Comparison of ENCODE assay signal across 19 mouse cellular contexts in the genomic region with DNA sequence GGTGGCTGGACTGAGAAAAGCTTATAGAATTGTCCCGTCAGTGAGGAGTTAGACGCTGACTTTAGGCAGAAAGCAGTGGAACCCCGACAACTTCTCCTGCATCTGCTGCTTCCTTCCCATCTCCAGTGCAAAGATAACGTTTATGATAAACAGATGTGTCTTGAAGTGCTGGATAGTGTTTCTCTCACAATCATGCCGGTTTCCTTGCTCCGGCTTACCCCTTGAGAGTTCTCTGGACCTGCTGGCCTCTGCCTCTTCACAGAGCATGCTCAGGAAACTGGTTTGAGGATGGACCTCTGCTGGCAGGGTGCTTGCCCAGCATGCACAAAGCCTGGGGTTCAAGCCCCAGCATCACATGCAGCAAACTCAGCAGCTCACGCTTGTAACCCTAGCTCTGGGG. TPM values are rescaled to one million over a fixed set of nuclear protein-coding genes. Genes with fewer than 3 reads are reported as not detected.
A peak's percentile ranks its signal among the peaks of the same experiment; 100 is the strongest.
DNase-seq lines count a peak whose midpoint lies in the region; ATAC-seq lines count a peak whose summit lies in the region.
"Had no signal": no experiment of that assay in that cellular context is flagged by ENCODE, and none has a peak within 500 bp of the region (broad histone marks: within the 10 kb centered on the region; RNA-seq: fewer than 3 reads in every experiment).

No protein-coding gene starts in this region.

- no peak for ATAC-seq in kidney, embryonic 16.5 days (ENCODE audit: low FRiP score, low TSS enrichment)
- no peak for ATAC-seq in limb, embryonic 13.5 days (ENCODE audit: low FRiP score, low read depth)
- peak; percentile 49 for ATAC-seq in megakaryocyte progenitor cell, adult 5-6 weeks (replicated peaks; ENCODE audit: poor library complexity)
- ATAC-seq: CD4-positive, CD25-positive, alpha-beta regulatory T cell, adult 4 months; intestine, postnatal 0 days; lung, postnatal 0 days had no signal

- no peaks in the 10 kb centered on the region for H3K36me3 ChIP-seq in kidney, embryonic 16.5 days (ENCODE audit: insufficient read depth, low read length)
- no peaks in the 10 kb centered on the region for H3K36me3 ChIP-seq in limb, embryonic 13.5 days
- H3K36me3 ChIP-seq: embryonic facial prominence, embryonic 12.5 days; hindbrain, embryonic 15.5 days; neural tube, embryonic 12.5 days had no signal

- DNase-seq in embryo, embryonic 10.5 days (ENCODE audit: low spot score): peak; percentile 31
- DNase-seq in embryo, embryonic 10 days (ENCODE audit: low spot score): no peak
- no peak for DNase-seq in kidney, adult 8-10 months
- DNase-seq in lung, postnatal 25 days (ENCODE audit: low spot score): no peak
- no peak for DNase-seq in left cerebral cortex, postnatal 14 days (ENCODE audit: low spot score in 2 of 2)
- DNase-seq: cerebellum, adult 11-12 months; cerebellum, postnatal 36 days; gastrocnemius, adult 2 months; heart, adult 2 months; heart, postnatal 10 days had no signal

- peaks cover 40% of the 10 kb centered on the region for H3K4me1 ChIP-seq in kidney, embryonic 16.5 days (ENCODE audit: insufficient read depth, low read length)
- peaks cover 55% of the 10 kb centered on the region for H3K4me1 ChIP-seq in limb, embryonic 13.5 days

- WGBS in kidney, embryonic 16.5 days: 45% methylated on average over 7 of the region's 7 CpGs
- 23% methylated on average over 7 of the region's 7 CpGs for WGBS in limb, embryonic 13.5 days

- intact Hi-C loops in left cerebral cortex, postnatal 14 days (cut with DNase I): no loop called here

- no peaks in the 10 kb centered on the region for H3K9me3 ChIP-seq in kidney, embryonic 16.5 days (ENCODE audit: low read length)
- H3K9me3 ChIP-seq in limb, embryonic 13.5 days: no peaks in the 10 kb centered on the region
- H3K9me3 ChIP-seq: embryonic facial prominence, embryonic 12.5 days; hindbrain, embryonic 15.5 days; neural tube, embryonic 12.5 days had no signal

- H3K4me2 ChIP-seq in kidney, embryonic 16.5 days (replicated peaks; ENCODE audit: low read depth, low read length): no peak overlapping the region
- H3K4me2 ChIP-seq in limb, embryonic 13.5 days (replicated peaks): peak overlapping the region; percentile 46
- H3K4me2 ChIP-seq: embryonic facial prominence, embryonic 12.5 days; hindbrain, embryonic 15.5 days; neural tube, embryonic 12.5 days had no signal

- no peaks in the 10 kb centered on the region for H3K27me3 ChIP-seq in kidney, embryonic 16.5 days (ENCODE audit: insufficient read depth, low read length)
- peaks cover 21% of the 10 kb centered on the region; the same call in 1 of the 2 replicates for H3K27me3 ChIP-seq in limb, embryonic 13.5 days
- H3K27me3 ChIP-seq: embryonic facial prominence, embryonic 12.5 days; hindbrain, embryonic 15.5 days; neural tube, embryonic 12.5 days had no signal

- peak overlapping the region; percentile 80; the same call in 1 of the 2 replicates for H3K27ac ChIP-seq in kidney, embryonic 16.5 days (ENCODE audit: low read length)
- peak overlapping the region; percentile 65 for H3K27ac ChIP-seq in limb, embryonic 13.5 days
- H3K27ac ChIP-seq: gastrocnemius, adult 2 months; heart, adult 2 months; hindbrain, embryonic 15.5 days; neural tube, embryonic 12.5 days had no signal

- no peak overlapping the region for H3K4me3 ChIP-seq in kidney, embryonic 16.5 days (ENCODE audit: low read length)
- H3K4me3 ChIP-seq in limb, embryonic 13.5 days: no peak overlapping the region
- H3K4me3 ChIP-seq: embryonic facial prominence, embryonic 12.5 days; gastrocnemius, adult 2 months; heart, adult 2 months; hindbrain, embryonic 15.5 days; neural tube, embryonic 12.5 days had no signal

- no peak overlapping the region for H3K9ac ChIP-seq in kidney, embryonic 16.5 days (replicated peaks; ENCODE audit: low read length)
- H3K9ac ChIP-seq in limb, embryonic 13.5 days: peak overlapping the region; percentile 43; the same call in 1 of the 2 replicates
- H3K9ac ChIP-seq: embryonic facial prominence, embryonic 12.5 days; hindbrain, embryonic 15.5 days; neural tube, embryonic 12.5 days had no signal

RNA-seq across cellular contexts. Expression of gene St6galnac3, which starts 23.8 kb away (rescaled TPM):
- polyA plus RNA-seq in kidney, embryonic 16.5 days (2015; fragmentation: Nextera tagmentation; extraction: Ambion mirVana): 71.6 and 75.8 TPM in 2 replicates
- polyA plus RNA-seq in limb, embryonic 13.5 days (2015; fragmentation: Nextera tagmentation; extraction: Ambion mirVana): 53.7 and 54.6 TPM in 2 replicates
- 1.1 and 4.0 TPM in 2 replicates for total RNA-seq in megakaryocyte progenitor cell, adult 5-6 weeks (2015)
- total RNA-seq in megakaryocyte progenitor cell, adult 5-6 weeks (2017): 1.2 and 1.6 TPM in 2 replicates
- total RNA-seq in left cerebral cortex, postnatal 14 days (2021): 10 to 100 TPM; 10.8 to 12.1 TPM
